Mouse (Mus musculus): ENCODE results near the gene Efemp2.

Gene Efemp2

GRCm38 (mm10) chr19:5455037-5455436, 18.7 kb upstream of the Efemp2 start:
- DNase-seq, result peak; percentile 92

DNA sequence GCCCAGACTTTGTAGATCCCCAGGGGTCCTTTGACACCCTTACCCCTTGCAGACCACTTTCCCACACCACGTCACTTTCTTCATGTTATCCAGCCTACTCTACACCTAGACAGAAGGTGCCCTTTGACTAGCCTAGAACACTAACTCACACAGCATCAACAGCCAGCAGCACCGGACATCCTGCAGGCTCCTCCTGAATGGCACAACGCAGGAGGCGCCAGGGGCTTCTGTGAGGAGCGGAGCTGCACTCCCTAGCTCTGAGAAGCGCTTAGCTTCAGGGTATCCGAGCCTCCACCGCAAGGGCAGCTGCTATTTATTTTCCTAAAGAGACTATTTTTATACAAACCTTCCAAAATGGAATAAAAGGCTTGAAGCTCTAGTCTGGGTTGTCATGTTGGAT, 18.2 kb upstream of the Efemp2 start:
- DNase-seq, result peak; percentile 88

DNA sequence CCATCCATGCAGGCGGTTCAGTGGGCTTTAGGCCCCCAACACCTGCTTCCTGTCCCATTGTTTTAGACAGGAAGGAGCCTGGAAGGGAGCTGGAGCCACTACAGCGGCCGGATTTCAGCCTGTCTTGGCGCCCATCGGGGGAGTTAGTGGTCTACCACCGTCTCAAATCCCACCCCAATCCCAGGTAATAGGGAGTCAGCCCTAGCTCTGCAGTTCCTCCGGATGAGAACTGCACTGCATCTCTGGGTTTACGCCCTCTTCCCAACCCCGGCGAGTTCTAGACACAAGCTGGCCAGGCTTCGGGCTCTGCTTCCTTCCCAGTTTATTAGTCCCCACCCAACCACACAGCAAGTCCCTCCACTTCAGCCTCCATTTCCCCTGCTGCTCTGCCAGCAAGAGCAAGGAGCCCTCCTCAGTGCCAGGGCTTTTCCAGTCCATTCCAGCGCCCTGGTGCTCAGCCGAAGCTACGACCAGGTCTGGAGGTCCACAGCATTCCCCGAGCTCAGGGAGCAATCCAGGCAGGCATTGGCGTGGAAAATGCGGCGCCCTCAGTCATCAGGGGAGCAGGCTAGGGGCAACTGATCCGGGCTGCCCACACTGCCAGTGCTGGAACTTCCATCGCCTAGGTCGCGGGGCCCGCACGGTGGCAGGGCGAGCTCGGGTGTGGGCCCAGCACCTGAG, 17.4 kb upstream of the Efemp2 start:
- DNase-seq, result peak; percentile 98

DNA sequence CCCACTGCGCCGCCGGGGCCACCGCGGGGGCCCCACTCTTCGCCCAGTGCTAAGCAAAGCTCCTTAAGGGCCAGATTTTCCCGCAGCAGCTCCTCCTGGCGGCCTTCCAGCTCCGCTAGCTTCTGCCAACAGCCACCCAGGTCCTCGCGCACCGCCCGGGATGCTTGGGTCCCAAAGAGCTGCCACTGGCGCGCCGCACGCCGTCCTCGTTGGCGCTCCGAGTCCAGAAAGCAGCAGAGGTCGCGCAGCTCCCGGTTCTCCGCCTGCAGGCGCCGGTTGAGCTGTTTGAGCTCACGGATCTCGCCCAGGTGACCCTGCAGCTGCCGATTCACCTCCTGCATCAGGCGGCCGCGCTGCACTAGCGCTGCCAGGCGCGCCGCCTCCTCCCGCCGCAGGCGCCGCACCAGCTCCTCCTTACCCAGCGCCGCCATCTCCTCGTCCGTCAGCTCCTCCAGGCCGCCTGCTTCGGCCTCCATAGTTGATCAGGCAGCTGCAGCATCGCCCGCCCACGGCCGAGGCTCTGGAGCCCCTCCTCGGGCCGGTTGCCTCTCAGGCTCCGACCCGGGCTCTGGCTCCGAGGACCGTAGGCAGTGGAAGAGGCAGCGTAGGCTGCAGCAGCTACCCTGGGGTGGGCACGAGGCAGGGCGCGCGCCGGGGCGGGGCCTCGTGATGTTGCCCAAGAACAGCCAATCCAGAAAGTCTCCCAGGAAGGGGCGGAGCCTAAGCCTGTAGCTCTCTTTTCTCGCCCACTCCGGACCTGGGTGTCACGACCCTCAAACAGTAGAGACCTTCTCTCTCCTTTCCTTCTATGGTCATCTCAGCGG, 16.6 kb upstream of the Efemp2 start:
- DNase-seq, result peak; percentile 100

- DNase-seq, result no peak
Measured at GRCm38 (mm10) chr19:5457746-5458442, 15.9 kb upstream of the Efemp2 start, which contains the start of gene Ccdc85b. Gene Ccdc85b (minus strand): TSS chr19:5457894.

DNA sequence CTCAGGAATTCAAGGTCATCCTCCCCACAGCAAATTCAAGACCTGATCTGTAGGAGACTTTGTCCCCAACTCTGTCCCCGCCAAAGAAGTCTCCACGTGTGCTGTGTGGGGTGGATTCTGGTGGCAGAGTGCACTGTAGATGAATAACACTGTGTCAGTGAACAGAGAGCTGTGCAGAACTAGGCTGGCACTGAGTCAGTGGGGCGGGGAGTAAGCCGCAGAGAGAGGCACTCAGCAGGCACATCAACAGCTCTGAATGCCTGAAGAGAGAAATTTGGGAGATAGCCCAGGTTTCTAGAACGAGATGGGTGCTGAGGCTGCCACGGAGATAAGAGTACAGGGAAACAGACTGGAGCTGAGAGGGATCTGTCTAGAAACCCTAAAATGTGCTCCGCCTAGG, 14.7 kb upstream of the Efemp2 start:
- DNase-seq, result peak; percentile 94

DNA sequence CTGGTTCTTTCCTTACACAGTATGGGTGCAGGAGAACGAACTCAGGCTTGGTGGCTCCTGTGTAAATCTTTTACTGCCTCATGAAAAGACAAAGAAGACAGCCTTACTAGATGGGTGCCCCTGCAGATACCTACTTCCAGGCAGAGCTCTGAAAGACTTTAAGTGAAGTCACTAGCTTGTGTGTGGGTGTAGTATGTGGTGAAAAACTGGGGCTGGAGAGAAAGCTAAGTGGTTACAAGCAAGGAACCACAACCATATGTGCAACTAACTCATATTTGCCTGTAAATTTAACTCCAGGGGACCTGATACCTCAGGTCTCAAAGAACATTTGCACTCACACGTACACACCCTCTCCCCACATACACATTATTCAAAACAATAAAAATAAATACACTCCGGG, 13.9 kb upstream of the Efemp2 start:
- DNase-seq, result no peak

GRCm38 (mm10) chr19:5460465-5460911, 13.3 kb upstream of the Efemp2 start, which contains the start of gene Fibp:
Gene Fibp (plus strand): TSS chr19:5460615.
- DNase-seq, result peak; percentile 98

- DNase-seq, result peak; percentile 93
Measured at GRCm38 (mm10) chr19:5461411-5461810, 12.3 kb upstream of the Efemp2 start.

- DNase-seq, result peak; percentile 92
Measured at GRCm38 (mm10) chr19:5463212-5463611, 10.5 kb upstream of the Efemp2 start.

DNA sequence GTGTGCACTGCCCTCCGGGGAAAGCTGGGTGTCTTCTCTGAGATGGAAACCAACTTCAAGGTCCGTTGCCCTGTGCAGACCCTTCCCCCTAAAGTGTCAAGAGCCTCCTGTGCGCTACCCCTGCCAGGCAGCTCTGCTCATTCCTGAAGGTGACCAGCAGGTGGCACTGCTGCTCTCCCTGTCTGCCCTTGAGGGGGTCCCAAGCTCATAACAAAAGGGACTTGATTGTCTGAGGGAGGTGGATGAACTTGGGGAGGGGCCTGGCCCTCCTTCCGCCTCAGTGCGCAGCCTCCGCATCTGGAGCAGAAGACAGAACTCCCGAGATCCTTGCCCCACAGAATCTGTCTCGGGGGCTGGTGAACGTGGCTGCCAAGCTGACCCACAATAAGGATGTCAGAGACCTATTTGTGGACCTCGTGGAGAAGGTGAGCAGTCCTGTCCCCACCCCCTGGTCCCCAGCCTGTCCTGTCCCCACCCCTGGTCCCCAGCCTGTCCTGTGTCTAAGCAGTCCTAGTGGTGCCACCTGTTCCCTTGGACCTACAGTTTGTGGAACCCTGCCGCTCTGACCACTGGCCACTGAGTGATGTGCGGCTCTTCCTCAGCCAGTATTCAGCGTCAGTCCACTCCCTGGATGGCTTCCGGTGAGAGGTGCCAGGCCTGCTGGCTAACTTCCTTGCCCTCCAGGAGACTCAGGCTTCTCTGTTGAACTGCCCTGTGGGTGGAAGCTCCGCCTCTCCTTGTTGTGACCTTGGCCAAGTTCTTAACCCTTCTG, 9.8 kb upstream of the Efemp2 start:
- DNase-seq, result peak; percentile 96

GRCm38 (mm10) chr19:5465037-5465436, 8.7 kb upstream of the Efemp2 start:
- DNase-seq, result peak; percentile 92

- no peak for DNase-seq
Measured at GRCm38 (mm10) chr19:5466916-5467500, 6.7 kb upstream of the Efemp2 start.

DNA sequence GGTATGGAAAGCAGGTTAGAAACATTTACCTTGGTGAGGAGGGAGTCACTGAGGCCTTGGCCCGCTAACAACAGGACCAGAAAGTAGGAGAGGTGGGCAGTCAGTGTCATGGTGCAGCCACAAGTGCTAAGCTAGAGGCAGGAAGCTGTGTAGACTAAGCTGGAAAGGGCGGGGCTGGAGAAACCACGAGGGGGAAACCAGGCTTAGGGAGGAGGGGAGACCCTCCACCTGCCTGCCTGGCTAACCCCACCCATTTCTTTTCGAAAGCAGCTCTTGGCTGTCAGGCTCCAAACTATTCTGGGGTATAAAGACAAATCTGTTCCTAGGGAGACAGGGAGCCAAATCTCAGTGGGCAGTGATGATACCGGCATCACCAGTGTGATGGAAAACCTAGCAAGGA, 5.4 kb upstream of the Efemp2 start, which contains the start of gene Ctsw:
TSS of gene Ctsw (minus strand) at position 134 of the 400 bp plus-strand sequence.
- peak; percentile 91 for DNase-seq

DNA sequence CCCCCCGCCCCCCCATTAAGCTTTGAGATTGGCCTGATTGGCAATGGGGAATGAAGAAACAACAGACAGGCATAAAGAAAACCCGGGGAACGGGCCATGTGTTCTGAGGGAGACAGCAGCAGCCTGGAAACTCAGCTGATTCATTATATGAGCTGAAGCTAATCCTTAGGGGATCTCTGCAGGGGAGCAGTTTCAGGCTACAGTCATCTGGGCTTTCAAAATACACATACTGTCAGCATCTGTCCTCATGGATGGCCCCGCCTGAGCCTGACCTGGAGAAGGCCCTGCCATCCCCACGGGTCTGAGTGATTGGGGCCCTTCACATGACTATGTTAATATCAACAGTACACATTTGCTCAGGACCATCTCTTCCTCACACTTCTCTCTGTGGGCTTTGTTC, 1.9 kb upstream of the Efemp2 start:
- DNase-seq, result no peak

DNA sequence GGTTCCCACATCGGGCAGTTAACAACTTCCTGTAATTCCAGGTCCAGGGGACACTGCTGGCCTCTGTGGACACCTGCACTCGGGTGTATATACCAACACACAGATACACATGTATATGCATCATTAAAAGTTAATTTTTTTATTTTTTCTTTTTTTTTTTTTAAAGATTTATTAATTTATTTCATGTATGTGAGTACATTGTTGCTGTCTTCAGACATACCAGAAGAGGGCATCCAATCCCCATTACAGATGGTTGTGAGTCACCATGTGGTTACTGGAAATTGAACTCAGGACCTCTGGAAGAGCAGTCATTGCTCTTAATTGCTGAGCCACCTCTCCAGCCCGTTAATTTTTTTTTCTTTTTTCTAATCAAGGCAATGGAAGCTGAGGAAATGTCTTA, 897 bp upstream of the Efemp2 start:
- DNase-seq, result no peak

DNA sequence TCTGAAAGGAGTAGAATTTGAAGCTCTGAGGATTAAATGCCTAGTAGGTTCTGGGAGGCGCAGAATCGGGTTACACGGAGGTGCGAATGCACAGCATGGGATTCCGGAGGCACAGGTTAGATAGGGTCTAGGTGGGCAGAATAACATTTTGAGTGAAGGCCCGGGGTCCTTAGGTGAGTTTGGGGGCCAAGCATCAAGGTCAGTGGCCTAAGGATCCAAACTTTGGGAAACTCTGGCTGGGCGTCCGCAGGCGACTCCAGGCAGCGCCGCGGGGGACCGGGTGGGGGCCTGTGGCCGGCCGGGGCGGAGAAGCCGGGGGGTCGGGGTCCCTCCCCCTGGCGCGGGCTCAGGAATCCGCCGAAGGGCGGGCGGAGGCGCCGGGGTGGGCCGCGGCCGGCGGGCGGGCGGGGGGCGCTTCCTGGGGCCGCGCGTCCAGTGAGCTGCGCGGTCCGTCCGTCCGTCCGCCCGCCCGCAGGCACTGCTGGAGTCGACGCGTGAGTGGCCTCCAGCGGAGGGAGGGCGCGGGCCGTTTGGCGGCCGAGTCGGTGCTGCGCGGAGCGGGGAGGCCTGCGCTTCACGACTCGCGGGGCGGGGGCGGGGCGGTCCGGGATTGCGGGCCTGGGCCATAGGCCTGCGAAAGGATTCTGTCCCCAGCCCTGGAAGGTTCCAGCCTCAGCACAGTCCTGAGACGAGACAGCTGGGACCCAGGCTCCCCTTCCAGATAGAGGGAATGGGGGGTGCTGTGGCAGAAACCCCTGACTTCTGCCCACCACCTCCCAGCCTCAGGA, 721 bp downstream of the Efemp2 start:
- peak; percentile 97 for DNase-seq

GRCm38 (mm10) chr19:5475069-5475714, 1.4 kb downstream of the Efemp2 start:
- DNase-seq, result peak; percentile 95

DNA sequence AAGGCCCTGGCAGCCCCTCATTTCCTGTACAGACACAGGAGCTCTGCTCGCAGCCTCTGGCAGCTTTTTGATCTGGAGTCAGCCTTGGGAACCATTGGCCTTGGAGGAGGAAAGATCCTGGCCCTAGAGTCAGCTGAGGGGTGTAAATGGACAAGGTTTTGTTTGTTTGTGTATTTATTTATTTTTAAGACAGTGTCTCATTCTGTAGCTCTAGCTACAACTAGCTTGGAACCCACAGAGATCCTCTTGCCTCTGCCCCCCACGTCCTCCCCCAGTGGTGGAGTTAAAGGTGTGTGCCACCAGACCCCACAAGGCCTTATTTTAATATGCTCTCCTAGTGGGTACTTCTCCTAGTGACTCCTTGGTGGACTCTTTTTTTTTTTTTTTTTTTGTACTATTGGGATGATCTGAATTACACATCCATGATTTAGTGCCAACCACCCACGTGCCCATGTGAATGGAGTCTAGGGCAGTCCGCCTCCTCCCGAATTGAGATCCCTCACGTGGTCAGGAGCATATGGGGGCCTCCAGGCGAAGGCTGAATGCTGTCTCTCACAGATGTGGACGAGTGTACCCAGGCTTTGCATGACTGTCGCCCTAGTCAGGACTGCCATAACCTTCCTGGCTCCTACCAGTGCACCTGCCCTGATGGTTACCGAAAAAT, 3.4 kb downstream of the Efemp2 start:
- DNase-seq, result peak; percentile 83

- DNase-seq, result peak; percentile 90
Measured at GRCm38 (mm10) chr19:5477668-5478300, 4.0 kb downstream of the Efemp2 start.

Measured in heart, adult 11 months (tissue).